Mouse (Mus musculus) liver, embryonic 13.5 days (tissue): Measurements from ENCODE around the gene Olfr1505. TPM values are rescaled to one million over a fixed set of nuclear protein-coding genes. Genes with fewer than 3 reads are reported as not detected.

Experiments
- ATAC-seq: fragments of 200-750 bp; cut with Nextera tagmentation; 2 replicates; pipeline ENCODE4 v1.8.0; 2017; ENCODE audit warnings: low read depth, mild to moderate bottlenecking, moderate number of reproducible peaks, moderate library complexity
- DNase-seq: peaks from one replicate; pipeline ENCODE4 v3.0.0; 2022
- H3K27ac ChIP-seq: fragments of 300-500 bp; sonication (generic); 2 replicates; pipeline ENCODE4 v1.5.1; 2015; ENCODE audit warnings: moderate library complexity, mild to moderate bottlenecking, inconsistent platforms
- H3K27me3 ChIP-seq: fragments of 300-500 bp; sonication (generic); 2 replicates; pipeline ENCODE4 v1.6.1; 2015; ENCODE audit warnings: mild to moderate bottlenecking, inconsistent platforms
- H3K36me3 ChIP-seq: fragments of 300-500 bp; sonication (generic); 2 replicates; pipeline ENCODE4 v1.6.1; 2015; ENCODE audit warnings: mild to moderate bottlenecking, inconsistent platforms
- H3K4me1 ChIP-seq: fragments of 300-500 bp; sonication (generic); replicated peaks from 2 replicates; pipeline ENCODE4 v1.6.1; 2015; ENCODE audit warnings: inconsistent platforms
- H3K4me2 ChIP-seq: fragments of 300-500 bp; sonication (generic); 2 replicates; pipeline ENCODE4 v1.6.1; 2015; ENCODE audit warnings: inconsistent platforms, mild to moderate bottlenecking, moderate library complexity
- H3K4me3 ChIP-seq: fragments of 300-500 bp; sonication (generic); replicated peaks from 2 replicates; pipeline ENCODE4 v1.5.1; 2015; ENCODE audit warnings: mild to moderate bottlenecking, inconsistent platforms
- H3K9ac ChIP-seq: fragments of 300-500 bp; sonication (generic); 2 replicates; pipeline ENCODE4 v1.6.1; 2015; ENCODE audit warnings: mild to moderate bottlenecking, inconsistent platforms
- H3K9me3 ChIP-seq: fragments of 300-500 bp; sonication (generic); replicated peaks from 2 replicates; pipeline ENCODE4 v1.6.1; 2016; ENCODE audit warnings: inconsistent platforms
- WGBS: fragments of 180-500 bp; shearing (Covaris S2); methylation state at CpG from one replicate; pipeline ENCODE4 v1.1.7; 2015; ENCODE audit not compliant: insufficient replicate concordance; 5-methylcytosine and 5-hydroxymethylcytosine counted together
- polyA plus RNA-seq: library from polyadenylated mRNA; unstranded; fragments of >200 nt; fragmentation: Nextera tagmentation; extraction: Ambion mirVana; gene quantifications from 2 replicates; pipeline ENCODE4 v1.2.1, GENCODE M21; 2015

Gene Olfr1505
- not detected in 2 replicates for polyA plus RNA-seq

- WGBS = 49% methylated on average over 2 of the region's 2 CpGs
- ATAC-seq = no peak
Measured at GRCm38 (mm10) chr19:13913230-13913629, at the start of gene Olfr1505. Gene Olfr1505, plus strand, starts transcription at chr19:13913530.

GRCm38 (mm10) chr19:13897828-13898227 is 15.5 kb upstream of the Olfr1505 start, which contains the start of gene Olfr1504:
Gene Olfr1504, minus strand, starts transcription at chr19:13897928.
- H3K27ac ChIP-seq = no peak within 1 kb of the TSS
- H3K9ac ChIP-seq = no peak within 1 kb of the TSS
- no peak within 1 kb of the TSS for H3K4me2 ChIP-seq
- H3K9me3 ChIP-seq = no peaks in the 10 kb centered on the region
- no peaks in the 10 kb centered on the region for H3K4me1 ChIP-seq
- H3K36me3 ChIP-seq = no peaks in the 10 kb centered on the region
- no peaks in the 10 kb centered on the region for H3K27me3 ChIP-seq
- ATAC-seq (no peak), DNase-seq (no peak)
- H3K4me3 ChIP-seq = no peak within 1 kb of the TSS
- 27% methylated on average over 1 of the region's 1 CpGs for WGBS

More at GRCm38 (mm10) chr19:13913230-13913629, at the start of gene Olfr1505:
- Histone ChIP-seq H3K4me2 (no peak within 1 kb of the TSS), H3K9me3 (no peaks in the 10 kb centered on the region), H3K9ac (no peak within 1 kb of the TSS), H3K27me3 (no peaks in the 10 kb centered on the region), H3K27ac (no peak within 1 kb of the TSS), H3K4me1 (no peaks in the 10 kb centered on the region), H3K36me3 (no peaks in the 10 kb centered on the region), H3K4me3 (no peak within 1 kb of the TSS)
- no peak for DNase-seq

Other genes with a start within 250 kb of the Olfr1505 start
- not detected in 2 replicates for gene Olfr1491, start 216.3 kb upstream of the Olfr1505 start, polyA plus RNA-seq
- not detected in 2 replicates for gene Olfr1493-ps1, start 190.3 kb upstream of the Olfr1505 start, polyA plus RNA-seq
- gene Olfr1494, start 173.8 kb upstream of the Olfr1505 start, polyA plus RNA-seq = not detected in 2 replicates
- gene Olfr1495, start 148.9 kb upstream of the Olfr1505 start, polyA plus RNA-seq = not detected in 2 replicates
- gene Olfr1496, start 135.7 kb upstream of the Olfr1505 start, polyA plus RNA-seq = not detected in 2 replicates
- not detected in 2 replicates for gene Olfr1497, start 115.3 kb upstream of the Olfr1505 start, polyA plus RNA-seq
- not detected in 2 replicates for gene Olfr1499, start 94.1 kb upstream of the Olfr1505 start, polyA plus RNA-seq
- not detected in 2 replicates for gene Olfr1500, start 83.0 kb upstream of the Olfr1505 start, polyA plus RNA-seq
- gene Olfr1501, start 62.8 kb upstream of the Olfr1505 start, polyA plus RNA-seq = not detected in 2 replicates
- not detected in 2 replicates for gene Olfr1502, start 51.7 kb upstream of the Olfr1505 start, polyA plus RNA-seq
- not detected in 2 replicates for gene Olfr1504, start 15.6 kb upstream of the Olfr1505 start, polyA plus RNA-seq